Mouse (Mus musculus) macrophage (primary cell): ENCODE data around the gene Padi2. TPM values are rescaled to one million over a fixed set of nuclear protein-coding genes. Genes with fewer than 3 reads are reported as not detected.

Experiments
- H3K27ac ChIP-seq: fragments of 350-480 bp; formaldehyde crosslinking; 2 replicates; pipeline ENCODE4 v1.9.0; 2021
- H3K36me3 ChIP-seq: fragments of 350-480 bp; formaldehyde crosslinking; 2 replicates; pipeline ENCODE4 v1.9.0; 2021; ENCODE audit errors: inconsistent target
- H3K4me3 ChIP-seq: fragments of 350-480 bp; formaldehyde crosslinking; 2 replicates; pipeline ENCODE4 v1.9.0; 2021; ENCODE audit errors: inconsistent target
- H3K79me2 ChIP-seq: fragments of 350-480 bp; formaldehyde crosslinking; 2 replicates; pipeline ENCODE4 v1.9.0; 2021; ENCODE audit errors: inconsistent target
- WGBS: methylation state at CpG from one replicate; pipeline ENCODE4 v1.1.7; 2026; ENCODE audit warnings: inconsistent platforms; ENCODE audit not compliant: missing documents; 5-methylcytosine and 5-hydroxymethylcytosine counted together
- polyA plus RNA-seq: library from polyadenylated mRNA; stranded (reverse); fragments of 250-400 nt; gene quantifications from 3 replicates; pipeline ENCODE4 v1.2.4, GENCODE M21; 2018; ENCODE audit warnings: inconsistent platforms

Gene Padi2
- polyA plus RNA-seq, 1 experiment from 2014 or later, result 6.9 TPM

GRCm38 (mm10) chr4:140876161-140876560, 30.0 kb upstream of the Padi2 start:
- H3K36me3 ChIP-seq, result no peaks in the 10 kb centered on the region
- H3K79me2 ChIP-seq, result no peaks in the 10 kb centered on the region
- 89% methylated on average over 8 of the region's 8 CpGs for WGBS
- no peak overlapping the region for H3K4me3 ChIP-seq
- H3K27ac ChIP-seq, result no peak overlapping the region

- 94% methylated on average over 6 of the region's 6 CpGs for WGBS
- Histone ChIP-seq H3K4me3 (no peak overlapping the region), H3K36me3 (no peaks in the 10 kb centered on the region), H3K79me2 (no peaks in the 10 kb centered on the region), H3K27ac (no peak overlapping the region)
Measured at GRCm38 (mm10) chr4:140876681-140877080, 29.5 kb upstream of the Padi2 start.

GRCm38 (mm10) chr4:140877441-140877840, 28.7 kb upstream of the Padi2 start:
- 72% methylated on average over 9 of the region's 9 CpGs for WGBS
- Histone ChIP-seq H3K4me3 (no peak overlapping the region), H3K79me2 (no peaks in the 10 kb centered on the region), H3K27ac (no peak overlapping the region), H3K36me3 (no peaks in the 10 kb centered on the region)

- 96% methylated on average over 9 of the region's 9 CpGs for WGBS
Measured at GRCm38 (mm10) chr4:140878655-140879054, 27.5 kb upstream of the Padi2 start.

GRCm38 (mm10) chr4:140879116-140879515, 27.0 kb upstream of the Padi2 start:
- Histone ChIP-seq H3K4me3 (no peak overlapping the region), H3K27ac (no peak overlapping the region), H3K36me3 (no peaks in the 10 kb centered on the region), H3K79me2 (no peaks in the 10 kb centered on the region)
- WGBS, result 95% methylated on average over 5 of the region's 6 CpGs

More at GRCm38 (mm10) chr4:140878655-140879054, 27.5 kb upstream of the Padi2 start:
- H3K4me3 ChIP-seq, result no peak overlapping the region
- H3K27ac ChIP-seq, result no peak overlapping the region
- no peaks in the 10 kb centered on the region for H3K79me2 ChIP-seq
- no peaks in the 10 kb centered on the region for H3K36me3 ChIP-seq

GRCm38 (mm10) chr4:140879739-140880138, 26.4 kb upstream of the Padi2 start:
- H3K4me3 ChIP-seq, result no peak overlapping the region
- no peaks in the 10 kb centered on the region for H3K79me2 ChIP-seq
- no peaks in the 10 kb centered on the region for H3K36me3 ChIP-seq
- 50% methylated on average over 4 of the region's 4 CpGs for WGBS
- no peak overlapping the region for H3K27ac ChIP-seq

GRCm38 (mm10) chr4:140880207-140880606, 25.9 kb upstream of the Padi2 start:
- H3K4me3 ChIP-seq, result no peak overlapping the region
- H3K27ac ChIP-seq, result no peak overlapping the region
- H3K79me2 ChIP-seq, result no peaks in the 10 kb centered on the region
- WGBS, result 97% methylated on average over 3 of the region's 3 CpGs
- H3K36me3 ChIP-seq, result no peaks in the 10 kb centered on the region

GRCm38 (mm10) chr4:140881026-140881670, 25.0 kb upstream of the Padi2 start:
- Histone ChIP-seq H3K4me3 (no peak overlapping the region), H3K79me2 (no peaks in the 10 kb centered on the region), H3K27ac (no peak overlapping the region), H3K36me3 (no peaks in the 10 kb centered on the region)
- 98% methylated on average over 8 of the region's 8 CpGs for WGBS

GRCm38 (mm10) chr4:140881771-140882170, 24.4 kb upstream of the Padi2 start:
- no peaks in the 10 kb centered on the region for H3K36me3 ChIP-seq
- H3K79me2 ChIP-seq, result no peaks in the 10 kb centered on the region
- no peak overlapping the region for H3K27ac ChIP-seq
- H3K4me3 ChIP-seq, result no peak overlapping the region
- WGBS, result 95% methylated on average over 13 of the region's 13 CpGs

- WGBS, result 71% methylated on average over 4 of the region's 4 CpGs
Measured at GRCm38 (mm10) chr4:140882365-140882764, 23.8 kb upstream of the Padi2 start.

GRCm38 (mm10) chr4:140882981-140883380, 23.2 kb upstream of the Padi2 start:
- Histone ChIP-seq H3K36me3 (no peaks in the 10 kb centered on the region), H3K4me3 (no peak overlapping the region), H3K79me2 (no peaks in the 10 kb centered on the region), H3K27ac (no peak overlapping the region)
- 96% methylated on average over 3 of the region's 3 CpGs for WGBS

More at GRCm38 (mm10) chr4:140882365-140882764, 23.8 kb upstream of the Padi2 start:
- Histone ChIP-seq H3K27ac (no peak overlapping the region), H3K36me3 (no peaks in the 10 kb centered on the region), H3K4me3 (no peak overlapping the region), H3K79me2 (no peaks in the 10 kb centered on the region)

GRCm38 (mm10) chr4:140883852-140884251, 22.3 kb upstream of the Padi2 start:
- no peak overlapping the region for H3K27ac ChIP-seq
- no peaks in the 10 kb centered on the region for H3K79me2 ChIP-seq
- H3K4me3 ChIP-seq, result no peak overlapping the region
- WGBS, result 93% methylated on average over 4 of the region's 4 CpGs
- no peaks in the 10 kb centered on the region for H3K36me3 ChIP-seq

GRCm38 (mm10) chr4:140891525-140892162, 14.5 kb upstream of the Padi2 start:
- no peak overlapping the region for H3K4me3 ChIP-seq
- H3K36me3 ChIP-seq, result no peaks in the 10 kb centered on the region
- H3K79me2 ChIP-seq, result no peaks in the 10 kb centered on the region
- 96% methylated on average over 14 of the region's 14 CpGs for WGBS
- H3K27ac ChIP-seq, result no peak overlapping the region

GRCm38 (mm10) chr4:140892163-140892530, 14.0 kb upstream of the Padi2 start:
- Histone ChIP-seq H3K79me2 (no peaks in the 10 kb centered on the region), H3K27ac (no peak overlapping the region), H3K36me3 (no peaks in the 10 kb centered on the region), H3K4me3 (no peak overlapping the region)
- 92% methylated on average over 1 of the region's 1 CpGs for WGBS

GRCm38 (mm10) chr4:140904776-140905425, 1.2 kb upstream of the Padi2 start:
- H3K4me3 ChIP-seq, result no peak overlapping the region
- peak overlapping the region; percentile 50; the same call in 1 of the 2 replicates for H3K27ac ChIP-seq
- WGBS, result 21% methylated on average over 14 of the region's 14 CpGs

More at GRCm38 (mm10) chr4:140904776-140905425, 1.2 kb upstream of the Padi2 start:
- no peaks in the 10 kb centered on the region for H3K79me2 ChIP-seq
- H3K36me3 ChIP-seq, result no peaks in the 10 kb centered on the region
